In the genomic region with DNA sequence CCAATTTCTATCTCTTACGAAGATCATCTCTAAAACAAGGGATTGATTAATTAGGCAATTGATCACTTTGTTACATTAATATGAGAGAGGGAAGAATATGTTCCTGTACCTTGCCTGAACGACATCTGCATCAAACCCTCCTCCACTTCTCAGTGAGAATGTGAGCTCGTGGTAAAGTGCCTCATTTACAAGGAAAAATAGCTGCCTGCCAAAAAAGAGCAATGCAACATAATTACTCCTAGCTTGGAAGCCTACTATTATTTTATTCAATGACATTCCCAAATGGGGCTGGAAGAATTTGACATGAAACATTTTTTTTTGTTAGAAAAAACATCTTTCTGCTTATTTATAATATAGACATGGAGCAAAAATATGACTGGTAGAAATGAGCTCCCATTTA, we compare ENCODE assay signal across 25 mouse cellular contexts.
DNase-seq lines count a peak whose midpoint lies in the region; ATAC-seq and TF ChIP-seq lines count a peak whose summit lies in the region.
"Had no signal": no experiment of that assay in that cellular context is flagged by ENCODE, and none has a peak within 500 bp of the region (broad histone marks: within the 10 kb centered on the region; RNA-seq: fewer than 3 reads in every experiment).

No protein-coding gene starts in this region.

- 49% methylated on average over 3 of the region's 3 CpGs for WGBS in forebrain, embryonic 14.5 days
- WGBS in forebrain, embryonic 15.5 days, result 42% methylated on average over 3 of the region's 3 CpGs
- WGBS in midbrain, embryonic 15.5 days, result 63% methylated on average over 3 of the region's 3 CpGs

- no peak for ATAC-seq in forebrain, embryonic 14.5 days
- no peak for ATAC-seq in forebrain, embryonic 15.5 days (replicated peaks)
- no peak for ATAC-seq in midbrain, embryonic 15.5 days (replicated peaks)
- ATAC-seq: forebrain, embryonic 13.5 days; intestine, embryonic 15.5 days; Patski had no signal

- H3K27me3 ChIP-seq in forebrain, embryonic 14.5 days (replicated peaks; ENCODE audit: control insufficient read depth, insufficient read depth, low read length), result no peaks in the 10 kb centered on the region
- no peaks in the 10 kb centered on the region for H3K27me3 ChIP-seq in forebrain, embryonic 15.5 days
- H3K27me3 ChIP-seq in midbrain, embryonic 15.5 days (replicated peaks), result no peaks in the 10 kb centered on the region
- H3K27me3 ChIP-seq: CH12.LX; embryonic facial prominence, embryonic 12.5 days; forebrain, embryonic 13.5 days; hindbrain, embryonic 12.5 days; hindbrain, embryonic 15.5 days; intestine, embryonic 15.5 days; Patski had no signal

- no peak overlapping the region for H3K27ac ChIP-seq in forebrain, embryonic 14.5 days (ENCODE audit: low read depth, low read length)
- H3K27ac ChIP-seq in forebrain, embryonic 15.5 days (replicated peaks), result no peak overlapping the region
- no peak overlapping the region for H3K27ac ChIP-seq in midbrain, embryonic 15.5 days
- H3K27ac ChIP-seq: embryonic facial prominence, embryonic 12.5 days; forebrain, embryonic 13.5 days; hindbrain, embryonic 12.5 days; hindbrain, embryonic 15.5 days; intestine, embryonic 15.5 days had no signal

- TF ChIP-seq POLR2A in brain, embryonic 14.5 days (IDR thresholded peaks at IDR 0.05; ENCODE audit: borderline replicate concordance, extremely low read depth, insufficient read depth, insufficient read length, poor library complexity, severe bottlenecking), result no peak

- H3K9me3 ChIP-seq in forebrain, embryonic 14.5 days (replicated peaks; ENCODE audit: control insufficient read depth, low read length), result no peaks in the 10 kb centered on the region
- no peaks in the 10 kb centered on the region for H3K9me3 ChIP-seq in forebrain, embryonic 15.5 days
- H3K9me3 ChIP-seq in midbrain, embryonic 15.5 days, result no peaks in the 10 kb centered on the region
- H3K9me3 ChIP-seq: embryonic facial prominence, embryonic 12.5 days; forebrain, embryonic 13.5 days; hindbrain, embryonic 12.5 days; hindbrain, embryonic 15.5 days; intestine, embryonic 15.5 days had no signal

- no peaks in the 10 kb centered on the region for H3K36me3 ChIP-seq in forebrain, embryonic 14.5 days (ENCODE audit: control insufficient read depth, insufficient read depth, low read length)
- no peaks in the 10 kb centered on the region for H3K36me3 ChIP-seq in forebrain, embryonic 15.5 days
- no peaks in the 10 kb centered on the region for H3K36me3 ChIP-seq in midbrain, embryonic 15.5 days (replicated peaks)
- H3K36me3 ChIP-seq: embryonic facial prominence, embryonic 12.5 days; G1E; hindbrain, embryonic 12.5 days; hindbrain, embryonic 15.5 days; intestine, embryonic 15.5 days had no signal

- H3K4me2 ChIP-seq in forebrain, embryonic 14.5 days (ENCODE audit: low read length), result no peak overlapping the region
- H3K4me2 ChIP-seq in forebrain, embryonic 15.5 days (replicated peaks), result no peak overlapping the region
- no peak overlapping the region for H3K4me2 ChIP-seq in midbrain, embryonic 15.5 days
- H3K4me2 ChIP-seq: embryonic facial prominence, embryonic 12.5 days; forebrain, embryonic 13.5 days; heart, embryonic 11.5 days; hindbrain, embryonic 12.5 days; hindbrain, embryonic 15.5 days; intestine, embryonic 15.5 days had no signal

- H3K4me3 ChIP-seq in forebrain, embryonic 14.5 days (ENCODE audit: low read depth, low read length), result no peak overlapping the region
- H3K4me3 ChIP-seq in forebrain, embryonic 15.5 days, result no peak overlapping the region
- no peak overlapping the region for H3K4me3 ChIP-seq in midbrain, embryonic 15.5 days
- H3K4me3 ChIP-seq: embryonic facial prominence, embryonic 12.5 days; erythroblast, embryonic 14.5 days; forebrain, embryonic 13.5 days; hindbrain, embryonic 12.5 days; hindbrain, embryonic 15.5 days; intestine, embryonic 15.5 days had no signal

- H3K9ac ChIP-seq in forebrain, embryonic 14.5 days (ENCODE audit: low read length), result no peak overlapping the region
- no peak overlapping the region for H3K9ac ChIP-seq in forebrain, embryonic 15.5 days (replicated peaks)
- no peak overlapping the region for H3K9ac ChIP-seq in midbrain, embryonic 15.5 days
- H3K9ac ChIP-seq: embryonic facial prominence, embryonic 12.5 days; forebrain, embryonic 13.5 days; hindbrain, embryonic 12.5 days; hindbrain, embryonic 15.5 days; intestine, embryonic 15.5 days had no signal

- TF ChIP-seq CTCF in brain, embryonic 14.5 days (IDR thresholded peaks at IDR 0.05; ENCODE audit: borderline replicate concordance, extremely low read depth, insufficient read depth, insufficient read length), result no peak

- H3K4me1 ChIP-seq in forebrain, embryonic 14.5 days (ENCODE audit: control insufficient read depth, insufficient read depth, low read length), result no peaks in the 10 kb centered on the region
- no peaks in the 10 kb centered on the region for H3K4me1 ChIP-seq in forebrain, embryonic 15.5 days
- H3K4me1 ChIP-seq in midbrain, embryonic 15.5 days, result no peaks in the 10 kb centered on the region
- H3K4me1 ChIP-seq: embryonic facial prominence, embryonic 12.5 days; forebrain, embryonic 13.5 days; hindbrain, embryonic 12.5 days; hindbrain, embryonic 15.5 days; intestine, embryonic 15.5 days had no signal

- peak; percentile 56 for DNase-seq in forebrain, embryonic 14.5 days (ENCODE audit: low spot score)
- DNase-seq in layer of hippocampus, adult 9-10 months (ENCODE audit: low spot score), result peak; percentile 3
- no peak for DNase-seq in layer of hippocampus, postnatal 25 days (ENCODE audit: extremely low spot score in 1 of 2, low spot score in 1 of 2)
- DNase-seq in brain, embryonic 14.5 days (ENCODE audit: low read depth), result peak; percentile 52
- no peak for DNase-seq in gastrocnemius, postnatal 14 days
- DNase-seq: adrenal gland, postnatal 10 days; adrenal gland, postnatal 36 days; B cell, adult 2 months; cerebellum, adult 18-20 months; cerebellum, adult 9-10 months; cerebellum, postnatal 14 days; gastrocnemius, postnatal 36 days; kidney, adult 11 months had no signal

- intact Hi-C loops in gastrocnemius, postnatal 14 days (cut with DNase I; ENCODE audit: low total_unique reads), result no loop called here

Comparison
In these comparisons a context has a peak if more than half of its experiments do, and no peak if none do; other contexts are left out.
1. DNase-seq: peak in forebrain, embryonic 14.5 days (single experiment), layer of hippocampus, adult 9-10 months (single experiment) and brain, embryonic 14.5 days (single experiment); none in layer of hippocampus, postnatal 25 days (0 of 2) and gastrocnemius, postnatal 14 days (single experiment).